Mouse (Mus musculus) ES-E14 (cell line): Measurements from ENCODE around the gene Abcc10. TPM values are rescaled to one million over a fixed set of nuclear protein-coding genes. Genes with fewer than 3 reads are reported as not detected.

Source experiments
- DNase-seq: peaks from one replicate; pipeline ENCODE4 v3.0.0-alpha.2; 2013; ENCODE audit warnings: low read depth, low spot score
- H3K27ac ChIP-seq: 2 replicates; pipeline ENCODE4 v1.5.1; 2012; ENCODE audit warnings: low read depth, mild to moderate bottlenecking, low read length, moderate library complexity, mixed read lengths; ENCODE audit not compliant: poor library complexity, insufficient read depth, severe bottlenecking
- H3K36me3 ChIP-seq: 2 replicates; pipeline ENCODE4 v1.6.1; 2012; ENCODE audit warnings: mild to moderate bottlenecking, low read length, moderate library complexity, mixed read lengths; ENCODE audit not compliant: control insufficient read depth, poor library complexity, insufficient read depth, severe bottlenecking
- H3K4me1 ChIP-seq, 2 experiments: fragments of 150-350 bp in 1 of 2; sonication (generic) in 1 of 2; 2 replicates each; pipeline ENCODE4 v1.6.1; 2012; ENCODE audit warnings: low read length in 2 of 2, mild to moderate bottlenecking in 1 of 2, mixed read lengths in 1 of 2; ENCODE audit not compliant: control insufficient read depth in 2 of 2, insufficient read depth in 2 of 2, poor library complexity in 1 of 2
- H3K4me3 ChIP-seq, 2 experiments: fragments of 150-350 bp in 1 of 2; sonication (generic) in 1 of 2; 2 replicates each; pipeline ENCODE4 v1.5.1; 2012; ENCODE audit warnings: low read length in 2 of 2, low read depth in 1 of 2, mild to moderate bottlenecking in 1 of 2, mixed read lengths in 1 of 2; ENCODE audit not compliant: insufficient read depth in 1 of 2, poor library complexity in 1 of 2, severe bottlenecking in 1 of 2
- H3K9ac ChIP-seq: 2 replicates; pipeline ENCODE4 v1.6.1; 2012; ENCODE audit warnings: low read depth, mild to moderate bottlenecking, low read length, mixed read lengths; ENCODE audit not compliant: poor library complexity, insufficient read depth, severe bottlenecking
- H3K9me3 ChIP-seq: fragments of 150-350 bp; sonication (generic); 2 replicates; pipeline ENCODE4 v1.6.1; 2012; ENCODE audit warnings: low read depth, mild to moderate bottlenecking, low read length; ENCODE audit not compliant: control insufficient read depth, insufficient read depth
- CHD2 ChIP-seq: IDR thresholded peaks from 2 replicates; pipeline ENCODE4 v1.6.1; 2014; ENCODE audit warnings: mild to moderate bottlenecking, low read depth, low read length, inconsistent platforms
- HCFC1 ChIP-seq: IDR thresholded peaks from 2 replicates; pipeline ENCODE4 v1.6.1; 2012; ENCODE audit warnings: low read length, inconsistent platforms, borderline replicate concordance; ENCODE audit not compliant: insufficient read depth
- MAFK ChIP-seq: IDR thresholded peaks from 2 replicates; pipeline ENCODE4 v1.6.1; 2014; ENCODE audit warnings: mild to moderate bottlenecking, low read depth, low read length, inconsistent platforms; ENCODE audit not compliant: insufficient read depth
- ZC3H11A ChIP-seq: IDR thresholded peaks from 2 replicates; pipeline ENCODE4 v1.6.1; 2012; ENCODE audit warnings: low read depth, mild to moderate bottlenecking, inconsistent platforms, low read length, borderline replicate concordance
- ZNF384 ChIP-seq: IDR thresholded peaks from 2 replicates; pipeline ENCODE4 v1.6.1; 2012; ENCODE audit warnings: low read depth, low read length, inconsistent platforms
- in situ Hi-C, 2 experiments: fragments of 600-800 bp; cut with MboI; formaldehyde crosslinking; loops; one replicate each; pipeline ENCODE4 v1.15.1; 2025; ENCODE audit warnings: low sequenced_read_pairs in 2 of 2, inconsistent platforms in 1 of 2; ENCODE audit not compliant: unreplicated experiment in 2 of 2
- total RNA-seq: library from RNA; depleted of rRNA; stranded (reverse); fragments of 300-350 nt; gene quantifications from 2 replicates; pipeline ENCODE4 v1.2.3, GENCODE M21; 2012

Abcc10 gene
- total RNA-seq, 1 experiment: 17.2 TPM

DNA sequence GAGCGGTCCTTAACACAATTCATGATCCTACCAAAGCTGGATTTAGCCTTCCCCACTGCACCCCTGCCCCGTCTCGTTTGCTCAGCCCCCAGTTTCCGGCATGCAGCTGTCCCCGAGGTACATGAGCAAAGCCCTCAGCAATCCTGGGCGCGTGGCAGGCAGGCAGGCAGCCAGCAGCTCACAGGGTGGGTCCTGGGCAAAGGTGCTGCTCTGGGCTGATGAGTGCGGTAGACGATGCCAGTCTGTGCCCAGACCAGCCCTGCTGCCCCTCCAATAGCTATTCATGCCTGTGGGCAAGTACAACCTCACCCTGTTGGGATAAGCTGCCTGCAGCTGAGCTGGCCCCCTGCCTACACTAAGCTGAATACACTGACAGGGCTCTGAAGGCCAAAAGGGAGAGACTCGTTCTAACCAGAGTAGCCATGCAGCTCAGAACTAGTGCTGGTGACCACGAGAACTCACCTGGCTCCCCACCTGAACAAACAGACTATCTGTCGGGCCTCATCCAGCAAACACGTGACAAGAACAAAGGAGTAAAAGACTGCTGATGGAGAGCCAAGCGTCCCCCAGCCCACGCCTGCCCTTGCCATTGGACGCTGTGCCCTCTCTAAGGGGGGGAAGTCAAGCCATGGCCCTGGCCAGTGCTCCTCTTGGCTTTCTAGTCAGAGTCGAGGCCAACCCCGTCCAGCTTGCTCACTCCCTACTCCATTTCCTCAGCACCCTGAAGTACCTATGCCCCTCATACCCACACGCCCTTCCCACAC is 58.2 kb downstream of the Abcc10 start:
- no peak for DNase-seq
- Histone ChIP-seq H3K9ac (no peak overlapping the region), H3K4me3 (no peak overlapping the region), H3K27ac (no peak overlapping the region), H3K36me3 (peaks cover 44% of the 10 kb centered on the region), H3K9me3 (no peaks in the 10 kb centered on the region), H3K4me1 (peaks cover 8 to 30% of the 10 kb centered on the region in 2 experiments; a peak in 3 of 4 replicates)
- in situ Hi-C loops: no loop called here
- TF ChIP-seq MAFK: no peak
- no peak for TF ChIP-seq HCFC1
- TF ChIP-seq ZC3H11A: no peak
- TF ChIP-seq CHD2: no peak
- no peak for TF ChIP-seq ZNF384

DNA sequence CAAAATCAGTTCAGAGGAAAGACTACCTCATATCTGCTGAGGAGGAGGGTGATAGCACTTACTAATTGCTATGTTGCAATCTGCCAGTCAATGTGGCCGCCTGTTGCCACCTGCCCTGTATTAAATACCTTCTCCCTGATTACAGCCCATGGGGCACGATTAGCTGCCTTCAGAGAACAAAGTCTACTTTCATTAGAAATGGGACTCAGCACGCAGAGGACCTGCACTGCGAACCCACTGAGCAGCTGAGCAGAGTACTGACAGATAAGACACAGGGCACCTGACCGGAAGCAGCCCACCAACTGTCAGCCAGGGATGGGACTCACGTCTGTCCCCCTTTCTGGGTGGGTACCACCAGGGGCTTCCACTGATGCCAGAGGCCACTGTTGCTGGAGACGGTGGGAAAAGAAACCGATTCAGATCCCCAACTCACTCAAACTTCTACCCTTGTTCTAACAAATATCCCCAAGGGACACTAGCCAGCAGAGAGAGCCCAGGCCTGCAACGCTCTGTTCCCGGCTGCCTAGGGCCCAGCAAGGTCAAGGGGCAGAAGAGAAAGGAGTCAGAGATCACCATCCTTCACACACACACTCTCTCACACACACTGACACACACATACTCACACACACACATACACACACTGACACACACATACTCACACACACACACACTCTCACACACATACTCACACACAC is 60.0 kb downstream of the Abcc10 start:
- Histone ChIP-seq H3K36me3 (peaks cover 59% of the 10 kb centered on the region), H3K4me3 (no peak overlapping the region), H3K4me1 (peaks cover 8 to 25% of the 10 kb centered on the region in 2 experiments; a peak in 3 of 4 replicates), H3K9ac (no peak overlapping the region), H3K27ac (no peak overlapping the region), H3K9me3 (no peaks in the 10 kb centered on the region)
- in situ Hi-C loops: no loop called here
- DNase-seq: no peak
- no peak for TF ChIP-seq ZC3H11A
- no peak for TF ChIP-seq CHD2
- no peak for TF ChIP-seq HCFC1
- no peak for TF ChIP-seq ZNF384
- no peak for TF ChIP-seq MAFK

DNA sequence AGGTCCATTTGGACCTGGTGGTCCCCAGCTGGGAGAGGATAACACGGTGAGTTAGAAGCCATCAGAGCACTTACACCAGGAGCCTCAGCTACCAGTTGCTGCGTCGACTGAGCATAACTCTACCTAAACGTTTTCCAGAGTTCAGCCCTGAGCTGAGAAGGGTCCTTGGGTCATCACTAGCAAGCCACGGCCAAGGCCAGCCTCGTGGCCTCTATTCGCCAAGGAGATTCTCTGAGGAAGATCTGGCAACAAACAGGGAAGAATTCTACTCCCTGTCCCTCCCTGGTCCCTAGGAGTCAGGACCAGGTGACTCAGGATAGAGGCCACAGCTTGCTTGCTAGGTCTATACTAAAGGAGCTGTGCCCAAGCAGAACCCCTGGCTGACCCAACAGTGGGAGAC is 60.6 kb downstream of the Abcc10 start:
- no peak overlapping the region for H3K9ac ChIP-seq
- no peak overlapping the region for H3K27ac ChIP-seq
- peaks cover 8 to 25% of the 10 kb centered on the region in 2 experiments; a peak in 3 of 4 replicates for H3K4me1 ChIP-seq
- no peaks in the 10 kb centered on the region for H3K9me3 ChIP-seq
- peaks cover 62% of the 10 kb centered on the region for H3K36me3 ChIP-seq
- H3K4me3 ChIP-seq: no peak overlapping the region
- DNase-seq: no peak
- no peak for TF ChIP-seq CHD2
- TF ChIP-seq ZC3H11A: no peak
- TF ChIP-seq ZNF384: no peak
- no peak for TF ChIP-seq HCFC1
- no peak for TF ChIP-seq MAFK
- in situ Hi-C loops: no loop called here

DNA sequence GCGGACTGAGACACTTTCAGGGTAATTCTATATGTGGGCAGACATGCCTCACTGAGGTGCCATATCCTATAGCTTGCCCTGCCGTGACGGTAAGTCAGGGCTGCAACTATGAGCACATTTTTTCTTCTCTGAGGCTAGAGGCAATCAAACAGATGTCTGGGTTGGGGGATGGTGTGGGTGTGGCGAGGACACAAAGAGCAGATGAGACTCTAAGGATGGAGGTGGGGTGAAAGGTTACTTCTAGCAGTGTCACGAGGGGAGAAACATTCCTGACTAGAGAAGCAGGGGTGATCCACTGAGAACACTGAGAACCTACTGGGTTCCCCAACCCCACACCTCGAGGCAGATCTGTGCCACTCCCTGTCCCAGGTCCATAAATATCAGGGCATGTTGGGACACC is 61.2 kb downstream of the Abcc10 start:
- H3K4me3 ChIP-seq: no peak overlapping the region
- no peak for TF ChIP-seq ZNF384
- no peak for TF ChIP-seq HCFC1
- TF ChIP-seq MAFK: no peak
- TF ChIP-seq ZC3H11A: no peak
- no peak for TF ChIP-seq CHD2
- no peak for DNase-seq
- peak overlapping the region; percentile 64 for H3K27ac ChIP-seq
- H3K36me3 ChIP-seq: peaks cover 64% of the 10 kb centered on the region
- H3K9ac ChIP-seq: no peak overlapping the region
- H3K9me3 ChIP-seq: no peaks in the 10 kb centered on the region
- in situ Hi-C loops: no loop called here
- H3K4me1 ChIP-seq: peaks cover 8 to 25% of the 10 kb centered on the region in 2 experiments; a peak in 3 of 4 replicates
